Mouse (Mus musculus): ENCODE measurements around the gene Tbc1d23. TPM values are rescaled to one million over a fixed set of nuclear protein-coding genes. Genes with fewer than 3 reads are reported as not detected.

Gene Tbc1d23
- 20.6 and 25.3 TPM in 2 replicates for polyA plus RNA-seq (2016; fragmentation: Nextera tagmentation; extraction: Ambion mirVana)

GRCm38 (mm10) chr16:57231089-57231936 lies at the start of gene Tbc1d23:
TSS of gene Tbc1d23 (minus strand) at chr16:57231504.
- H3K4me3 ChIP-seq = peak within 1 kb of the TSS; percentile 74
- under 1% methylated on average over 41 of the region's 42 CpGs for WGBS
- H3K9ac ChIP-seq = peak within 1 kb of the TSS; percentile 89
- peak within 1 kb of the TSS; percentile 74 for H3K4me2 ChIP-seq
- H3K27me3 ChIP-seq (replicated peaks) = no peaks in the 10 kb centered on the region
- H3K36me3 ChIP-seq = no peaks in the 10 kb centered on the region
- peak; percentile 98 for ATAC-seq (ENCODE audit: insufficient number of reproducible peaks, low FRiP score)
- peaks cover 17% of the 10 kb centered on the region for H3K4me1 ChIP-seq (replicated peaks)
- H3K27ac ChIP-seq (ENCODE audit: poor library complexity, severe bottlenecking) = peak within 1 kb of the TSS; percentile 82
- no peaks in the 10 kb centered on the region for H3K9me3 ChIP-seq (replicated peaks)

- no peak overlapping the region for H3K9ac ChIP-seq
- H3K27me3 ChIP-seq (replicated peaks) = no peaks in the 10 kb centered on the region
- no peak; the same call in 1 of the 2 replicates for ATAC-seq (ENCODE audit: insufficient number of reproducible peaks, low FRiP score)
- H3K4me1 ChIP-seq (replicated peaks) = no peaks in the 10 kb centered on the region
- no peak overlapping the region for H3K4me3 ChIP-seq
- WGBS = 81% methylated on average over 31 of the region's 31 CpGs
- no peak overlapping the region for H3K27ac ChIP-seq (ENCODE audit: poor library complexity, severe bottlenecking)
- H3K36me3 ChIP-seq = no peaks in the 10 kb centered on the region
- no peaks in the 10 kb centered on the region for H3K9me3 ChIP-seq (replicated peaks)
- no peak overlapping the region for H3K4me2 ChIP-seq
Observed at GRCm38 (mm10) chr16:57280221-57281217, 49.2 kb upstream of the Tbc1d23 start.

GRCm38 (mm10) chr16:57278976-57279626 lies 47.8 kb upstream of the Tbc1d23 start:
- Histone ChIP-seq H3K36me3 (no peaks in the 10 kb centered on the region), H3K4me2 (no peak overlapping the region), H3K4me1 (replicated peaks) (no peaks in the 10 kb centered on the region), H3K27me3 (replicated peaks) (no peaks in the 10 kb centered on the region), H3K9me3 (replicated peaks) (no peaks in the 10 kb centered on the region), H3K9ac (no peak overlapping the region), H3K27ac (ENCODE audit: poor library complexity, severe bottlenecking) (no peak overlapping the region), H3K4me3 (no peak overlapping the region)
- no peak for ATAC-seq (ENCODE audit: insufficient number of reproducible peaks, low FRiP score)
- WGBS = 88% methylated on average over 12 of the region's 12 CpGs

GRCm38 (mm10) chr16:57269751-57270150 lies 38.4 kb upstream of the Tbc1d23 start:
- no peak for ATAC-seq (ENCODE audit: insufficient number of reproducible peaks, low FRiP score)
- H3K27ac ChIP-seq (ENCODE audit: poor library complexity, severe bottlenecking) = no peak overlapping the region
- WGBS = 88% methylated on average over 13 of the region's 13 CpGs

GRCm38 (mm10) chr16:57268058-57268841 lies 36.9 kb upstream of the Tbc1d23 start:
- Histone ChIP-seq H3K4me3 (no peak overlapping the region), H3K9me3 (replicated peaks) (0 out of 2 replicates have a peak, but pooled peaks cover 3% of the 10 kb centered on the region), H3K27me3 (replicated peaks) (no peaks in the 10 kb centered on the region), H3K4me1 (replicated peaks) (peaks cover 11% of the 10 kb centered on the region), H3K9ac (no peak overlapping the region), H3K27ac (ENCODE audit: poor library complexity, severe bottlenecking) (no peak overlapping the region), H3K4me2 (no peak overlapping the region), H3K36me3 (no peaks in the 10 kb centered on the region)
- ATAC-seq (ENCODE audit: insufficient number of reproducible peaks, low FRiP score) = no peak
- 83% methylated on average over 14 of the region's 14 CpGs for WGBS

More at GRCm38 (mm10) chr16:57269751-57270150, 38.4 kb upstream of the Tbc1d23 start:
- H3K9ac ChIP-seq = no peak overlapping the region
- H3K4me1 ChIP-seq (replicated peaks) = peaks cover 11% of the 10 kb centered on the region
- H3K4me3 ChIP-seq = no peak overlapping the region
- H3K27me3 ChIP-seq (replicated peaks) = no peaks in the 10 kb centered on the region
- no peak overlapping the region for H3K4me2 ChIP-seq
- H3K9me3 ChIP-seq (replicated peaks) = no peaks in the 10 kb centered on the region
- no peaks in the 10 kb centered on the region for H3K36me3 ChIP-seq

- Histone ChIP-seq H3K4me3 (no peak overlapping the region), H3K9me3 (replicated peaks) (0 out of 2 replicates have a peak, but pooled peaks cover 3% of the 10 kb centered on the region), H3K4me1 (replicated peaks) (peaks cover 11% of the 10 kb centered on the region), H3K4me2 (no peak overlapping the region), H3K36me3 (no peaks in the 10 kb centered on the region), H3K9ac (no peak overlapping the region), H3K27me3 (replicated peaks) (no peaks in the 10 kb centered on the region), H3K27ac (ENCODE audit: poor library complexity, severe bottlenecking) (no peak overlapping the region)
- no peak for ATAC-seq (ENCODE audit: insufficient number of reproducible peaks, low FRiP score)
- WGBS = 3% methylated on average over 1 of the region's 1 CpGs
Observed at GRCm38 (mm10) chr16:57267068-57267467, 35.8 kb upstream of the Tbc1d23 start.

GRCm38 (mm10) chr16:57260152-57260551 lies 28.8 kb upstream of the Tbc1d23 start:
- Histone ChIP-seq H3K9ac (no peak overlapping the region), H3K9me3 (replicated peaks) (peaks cover 10% of the 10 kb centered on the region), H3K4me2 (no peak overlapping the region), H3K36me3 (no peaks in the 10 kb centered on the region), H3K27me3 (replicated peaks) (no peaks in the 10 kb centered on the region), H3K27ac (ENCODE audit: poor library complexity, severe bottlenecking) (no peak overlapping the region), H3K4me3 (no peak overlapping the region), H3K4me1 (replicated peaks) (no peaks in the 10 kb centered on the region)
- no peak for ATAC-seq (ENCODE audit: insufficient number of reproducible peaks, low FRiP score)
- WGBS = 79% methylated on average over 10 of the region's 10 CpGs

- Histone ChIP-seq H3K4me3 (no peak overlapping the region), H3K36me3 (no peaks in the 10 kb centered on the region), H3K27ac (ENCODE audit: poor library complexity, severe bottlenecking) (no peak overlapping the region), H3K9me3 (replicated peaks) (peaks cover 10% of the 10 kb centered on the region), H3K4me2 (no peak overlapping the region), H3K9ac (no peak overlapping the region), H3K27me3 (replicated peaks) (no peaks in the 10 kb centered on the region), H3K4me1 (replicated peaks) (no peaks in the 10 kb centered on the region)
- 84% methylated on average over 13 of the region's 13 CpGs for WGBS
- ATAC-seq (ENCODE audit: insufficient number of reproducible peaks, low FRiP score) = no peak
Observed at GRCm38 (mm10) chr16:57259356-57260083, 28.2 kb upstream of the Tbc1d23 start.

- Histone ChIP-seq H3K9me3 (replicated peaks) (peaks cover 7% of the 10 kb centered on the region), H3K4me2 (no peak overlapping the region), H3K4me1 (replicated peaks) (peaks cover 9% of the 10 kb centered on the region), H3K4me3 (no peak overlapping the region), H3K27me3 (replicated peaks) (no peaks in the 10 kb centered on the region), H3K36me3 (no peaks in the 10 kb centered on the region), H3K27ac (ENCODE audit: poor library complexity, severe bottlenecking) (peak overlapping the region; percentile 52; the same call in 1 of the 2 replicates), H3K9ac (no peak overlapping the region)
- ATAC-seq (ENCODE audit: insufficient number of reproducible peaks, low FRiP score) = no peak
- 45% methylated on average over 7 of the region's 7 CpGs for WGBS
Observed at GRCm38 (mm10) chr16:57251589-57252421, 20.5 kb upstream of the Tbc1d23 start.
